Mouse (Mus musculus) cortical plate, adult 2 months (tissue): ENCODE measurements at regions not wholly inside any gene's neighbourhood (a gene's known extent, or its start where the extent isn't known, plus 50 kb on each side); places are given as distances from the start of the nearest gene placed in this dataset.

Experiments used
- H3K27ac ChIP-seq: fragments of 200-500 bp; 2 replicates; pipeline ENCODE4 v1.5.1; 2012; ENCODE audit warnings: low read length, control low read depth, inconsistent platforms; ENCODE audit not compliant: insufficient read depth
- H3K4me1 ChIP-seq: fragments of 200-500 bp; 2 replicates; pipeline ENCODE4 v1.6.1; 2011; ENCODE audit warnings: low read length; ENCODE audit not compliant: control insufficient read depth, insufficient read depth
- H3K4me3 ChIP-seq: fragments of 200-500 bp; 2 replicates; pipeline ENCODE4 v1.5.1; 2011; ENCODE audit warnings: mild to moderate bottlenecking, low read length, control low read depth; ENCODE audit not compliant: insufficient read depth
- CTCF ChIP-seq: fragments of 200-500 bp; IDR thresholded peaks from 2 replicates; pipeline ENCODE4 v1.5.1; 2011; ENCODE audit warnings: mild to moderate bottlenecking, control low read depth, low read length; ENCODE audit not compliant: insufficient read depth; ENCODE audit errors: extremely low read depth
- POLR2A ChIP-seq: fragments of 200-500 bp; IDR thresholded peaks from 2 replicates; pipeline ENCODE4 v1.6.1; 2011; ENCODE audit warnings: mild to moderate bottlenecking, low read length, control low read depth; ENCODE audit not compliant: insufficient read depth; ENCODE audit errors: extremely low read depth

- no peak overlapping the region for H3K4me3 ChIP-seq
- no peak for TF ChIP-seq CTCF
- TF ChIP-seq POLR2A = no peak
These were observed 481.0 kb upstream of the Lcorl start for GRCm38 (mm10) chr5:46338461-46338860.

DNA sequence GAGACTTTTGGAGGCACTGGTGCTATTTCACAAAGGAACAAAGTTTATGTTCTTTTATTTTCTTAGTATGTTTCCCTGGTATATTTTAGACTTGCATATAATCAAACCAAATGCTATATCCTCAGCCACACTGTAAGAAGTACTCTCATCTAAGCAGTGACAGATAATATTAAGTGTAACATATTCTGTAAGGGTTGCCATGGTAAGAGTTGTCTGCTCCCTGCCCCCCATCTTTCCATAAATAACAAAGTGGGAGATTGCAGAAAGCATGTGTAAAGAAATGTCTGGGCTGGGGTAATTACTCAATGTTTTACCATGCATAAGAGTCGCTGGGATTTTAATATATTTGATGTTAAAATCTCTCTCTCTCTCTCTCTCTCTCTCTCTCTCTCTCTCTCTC lies 473.5 kb upstream of the Lcorl start:
- Histone ChIP-seq H3K4me3 (no peak overlapping the region), H3K27ac (no peak overlapping the region), H3K4me1 (no peaks in the 10 kb centered on the region)
- no peak for TF ChIP-seq POLR2A
- no peak for TF ChIP-seq CTCF

More at GRCm38 (mm10) chr5:46338461-46338860, 481.0 kb upstream of the Lcorl start:
- no peaks in the 10 kb centered on the region for H3K4me1 ChIP-seq
- H3K27ac ChIP-seq = no peak overlapping the region
